Mouse (Mus musculus) intestine, embryonic 16.5 days (tissue): ENCODE measurements around the gene Rnf180. TPM values are rescaled to one million over a fixed set of nuclear protein-coding genes. Genes with fewer than 3 reads are reported as not detected.

Source experiments
- ATAC-seq: fragments of 200-750 bp; cut with Nextera tagmentation; 2 replicates; pipeline ENCODE4 v1.8.0; 2017; ENCODE audit warnings: moderate TSS enrichment, moderate library complexity
- H3K27ac ChIP-seq: fragments of 300-500 bp; sonication (generic); 2 replicates; pipeline ENCODE4 v1.5.1; 2014; ENCODE audit warnings: mild to moderate bottlenecking, low read length
- H3K27me3 ChIP-seq: fragments of 300-500 bp; sonication (generic); replicated peaks from 2 replicates; pipeline ENCODE4 v1.6.1; 2014; ENCODE audit warnings: low read length, control low read depth, mixed read lengths; ENCODE audit not compliant: control insufficient read depth, insufficient read depth
- H3K36me3 ChIP-seq: fragments of 300-500 bp; sonication (generic); 2 replicates; pipeline ENCODE4 v1.6.1; 2014; ENCODE audit warnings: low read length, control low read depth; ENCODE audit not compliant: control insufficient read depth, insufficient read depth
- H3K4me1 ChIP-seq: fragments of 300-500 bp; sonication (generic); 2 replicates; pipeline ENCODE4 v1.6.1; 2014; ENCODE audit warnings: low read length, control low read depth, mixed read lengths; ENCODE audit not compliant: control insufficient read depth, insufficient read depth
- H3K4me2 ChIP-seq: fragments of 300-500 bp; sonication (generic); 2 replicates; pipeline ENCODE4 v1.6.1; 2014; ENCODE audit warnings: low read depth, low read length, control low read depth
- H3K4me3 ChIP-seq: fragments of 300-500 bp; sonication (generic); 2 replicates; pipeline ENCODE4 v1.5.1; 2014; ENCODE audit warnings: mild to moderate bottlenecking, low read length
- H3K9ac ChIP-seq: fragments of 300-500 bp; sonication (generic); 2 replicates; pipeline ENCODE4 v1.6.1; 2014; ENCODE audit warnings: low read depth, low read length
- H3K9me3 ChIP-seq: fragments of 300-500 bp; sonication (generic); 2 replicates; pipeline ENCODE4 v1.6.1; 2016; ENCODE audit warnings: low read length, control low read depth; ENCODE audit not compliant: control insufficient read depth
- WGBS: fragments of 180-500 bp; shearing (Covaris S2); extraction: QIAGEN DNeasy Blood & Tissue Kit; methylation state at CpG from one replicate; pipeline ENCODE4 v1.1.7; 2014; 5-methylcytosine and 5-hydroxymethylcytosine counted together
- polyA plus RNA-seq: library from polyadenylated mRNA; unstranded; fragments of >200 nt; fragmentation: Nextera tagmentation; extraction: Ambion mirVana; gene quantifications from 2 replicates; pipeline ENCODE4 v1.2.1, GENCODE M21; 2015

The Rnf180 gene
- polyA plus RNA-seq, 1 experiment from 2014 or later = 2.4 TPM

- no peaks in the 10 kb centered on the region for H3K9me3 ChIP-seq
- H3K9ac ChIP-seq = no peak overlapping the region
Measured at GRCm38 (mm10) chr13:105111599-105111998, 183.0 kb downstream of the Rnf180 start.

DNA sequence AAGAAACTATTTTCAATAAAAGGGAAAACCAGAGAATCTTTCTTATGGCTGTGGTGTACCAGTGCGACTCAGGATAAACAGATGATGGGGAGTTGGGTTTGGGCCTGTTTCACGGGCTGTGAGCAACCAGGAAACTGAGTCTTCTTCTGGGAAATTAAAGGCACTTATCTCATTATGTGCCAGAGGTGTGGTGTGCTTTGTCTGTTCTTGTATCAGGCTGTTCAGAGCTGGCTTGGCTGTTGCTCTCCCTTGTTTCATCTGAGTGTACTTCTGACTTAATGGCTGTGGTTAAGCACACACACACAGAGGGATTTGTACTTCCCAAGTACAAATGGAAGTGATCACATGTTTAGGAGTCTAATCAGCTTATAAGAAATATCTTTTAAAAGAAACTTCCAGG, 190.2 kb downstream of the Rnf180 start:
- Histone ChIP-seq H3K4me3 (no peak overlapping the region), H3K9me3 (no peaks in the 10 kb centered on the region), H3K36me3 (no peaks in the 10 kb centered on the region), H3K27ac (no peak overlapping the region), H3K4me2 (no peak overlapping the region), H3K27me3 (no peaks in the 10 kb centered on the region), H3K4me1 (no peaks in the 10 kb centered on the region), H3K9ac (no peak overlapping the region)
- no peak for ATAC-seq
- WGBS = 82% methylated on average over 2 of the region's 2 CpGs

More at GRCm38 (mm10) chr13:105111599-105111998, 183.0 kb downstream of the Rnf180 start:
- no peaks in the 10 kb centered on the region for H3K4me1 ChIP-seq
- no peak overlapping the region for H3K27ac ChIP-seq
- ATAC-seq = no peak
- H3K4me2 ChIP-seq = no peak overlapping the region
- no peaks in the 10 kb centered on the region for H3K27me3 ChIP-seq
- no peak overlapping the region for H3K4me3 ChIP-seq
- WGBS = 92% methylated on average over 6 of the region's 6 CpGs
- no peaks in the 10 kb centered on the region for H3K36me3 ChIP-seq

- Histone ChIP-seq H3K36me3 (no peaks in the 10 kb centered on the region), H3K9me3 (no peaks in the 10 kb centered on the region), H3K27me3 (no peaks in the 10 kb centered on the region), H3K4me2 (no peak overlapping the region), H3K4me1 (no peaks in the 10 kb centered on the region), H3K27ac (no peak overlapping the region), H3K9ac (no peak overlapping the region), H3K4me3 (no peak overlapping the region)
- WGBS = 79% methylated on average over 4 of the region's 4 CpGs
- no peak for ATAC-seq
Measured at GRCm38 (mm10) chr13:105100705-105101104, 193.9 kb downstream of the Rnf180 start.

- no peaks in the 10 kb centered on the region for H3K4me1 ChIP-seq
- no peaks in the 10 kb centered on the region for H3K9me3 ChIP-seq
- no peak overlapping the region for H3K27ac ChIP-seq
- 63% methylated on average over 2 of the region's 2 CpGs for WGBS
- no peaks in the 10 kb centered on the region for H3K36me3 ChIP-seq
- H3K9ac ChIP-seq = no peak overlapping the region
- no peak overlapping the region for H3K4me2 ChIP-seq
- H3K27me3 ChIP-seq = no peaks in the 10 kb centered on the region
- H3K4me3 ChIP-seq = no peak overlapping the region
- ATAC-seq = no peak
Measured at GRCm38 (mm10) chr13:105096316-105096715, 198.3 kb downstream of the Rnf180 start.

- H3K4me1 ChIP-seq = no peaks in the 10 kb centered on the region
- H3K4me3 ChIP-seq = no peak overlapping the region
- H3K4me2 ChIP-seq = no peak overlapping the region
- no peak overlapping the region for H3K9ac ChIP-seq
- H3K36me3 ChIP-seq = no peaks in the 10 kb centered on the region
- H3K9me3 ChIP-seq = no peaks in the 10 kb centered on the region
- no peaks in the 10 kb centered on the region for H3K27me3 ChIP-seq
- no peak for ATAC-seq
- H3K27ac ChIP-seq = no peak overlapping the region
- WGBS = 88% methylated on average over 3 of the region's 3 CpGs
Measured at GRCm38 (mm10) chr13:105089276-105089675, 205.3 kb downstream of the Rnf180 start.

- ATAC-seq = no peak
- no peaks in the 10 kb centered on the region for H3K36me3 ChIP-seq
- WGBS = 90% methylated on average over 10 of the region's 10 CpGs
Measured at GRCm38 (mm10) chr13:105081862-105082261, 212.8 kb downstream of the Rnf180 start, which contains the start of gene 4933425L06Rik. TSS of gene 4933425L06Rik (plus strand) at chr13:105082122.

More at GRCm38 (mm10) chr13:105081862-105082261, 212.8 kb downstream of the Rnf180 start, which contains the start of gene 4933425L06Rik:
- H3K9me3 ChIP-seq = no peaks in the 10 kb centered on the region
- no peak within 1 kb of the TSS for H3K9ac ChIP-seq
- H3K27ac ChIP-seq = no peak within 1 kb of the TSS
- no peak within 1 kb of the TSS for H3K4me2 ChIP-seq
- no peak within 1 kb of the TSS for H3K4me3 ChIP-seq
- H3K4me1 ChIP-seq = no peaks in the 10 kb centered on the region
- no peaks in the 10 kb centered on the region for H3K27me3 ChIP-seq

Other genes starting within 250 kb of the Rnf180 start
- gene Rgs7bp, start 239.9 kb downstream of the Rnf180 start, polyA plus RNA-seq = 2.1 and 2.2 TPM in 2 replicates
- not detected in 2 replicates for gene 4933425L06Rik, start 212.7 kb downstream of the Rnf180 start, polyA plus RNA-seq
- not detected in 2 replicates for gene Htr1a, start 148.8 kb upstream of the Rnf180 start, polyA plus RNA-seq